Mouse (Mus musculus) heart, adult 2 months (tissue): ENCODE results near the gene Pcdh7.
"Not testable (repeated sequence)": the region's sequence is repeated elsewhere in the genome, so short reads cannot be mapped to it uniquely, and the experiment has no call there.

Experiments
- CTCF ChIP-seq: fragments of 200-600 bp; IDR thresholded peaks from 2 replicates; pipeline ENCODE4 v1.8.1; 2022; ENCODE audit warnings: antibody characterized with exemption, mild to moderate bottlenecking, moderate library complexity
- EP300 ChIP-seq: fragments of 200-500 bp; IDR thresholded peaks from 2 replicates; pipeline ENCODE4 v1.6.1; 2011; ENCODE audit warnings: low read depth, low read length, control low read depth; ENCODE audit not compliant: insufficient read depth
- POLR2A ChIP-seq: fragments of 200-500 bp; IDR thresholded peaks from 2 replicates; pipeline ENCODE4 v1.6.1; 2011; ENCODE audit warnings: mild to moderate bottlenecking, low read depth, low read length, control low read depth; ENCODE audit not compliant: insufficient read depth

DNA sequence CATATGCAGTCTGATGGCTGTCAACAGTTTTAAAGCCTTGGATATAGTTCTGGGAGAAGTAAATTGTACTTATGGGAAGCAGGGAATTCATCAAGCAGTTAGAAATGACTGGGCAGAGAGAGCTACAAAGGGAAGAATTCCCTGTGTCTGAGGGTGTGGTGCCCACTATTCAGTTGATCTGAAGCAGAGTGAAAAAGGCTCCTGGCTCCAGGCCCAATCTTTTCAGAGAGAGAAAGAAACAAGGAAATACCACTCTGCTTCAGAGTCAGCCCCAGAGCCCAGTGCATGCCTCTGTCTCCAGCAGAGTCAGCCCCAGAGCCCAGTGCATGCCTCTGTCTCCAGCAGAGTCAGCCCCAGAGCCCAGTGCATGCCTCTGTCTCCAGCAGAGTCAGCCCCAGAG lies 456.6 kb downstream of the Pcdh7 start:
- not testable (repeated sequence) for TF ChIP-seq CTCF, POLR2A, EP300
